ENCODE assay signal across 8 mouse cellular contexts in the genomic region with DNA sequence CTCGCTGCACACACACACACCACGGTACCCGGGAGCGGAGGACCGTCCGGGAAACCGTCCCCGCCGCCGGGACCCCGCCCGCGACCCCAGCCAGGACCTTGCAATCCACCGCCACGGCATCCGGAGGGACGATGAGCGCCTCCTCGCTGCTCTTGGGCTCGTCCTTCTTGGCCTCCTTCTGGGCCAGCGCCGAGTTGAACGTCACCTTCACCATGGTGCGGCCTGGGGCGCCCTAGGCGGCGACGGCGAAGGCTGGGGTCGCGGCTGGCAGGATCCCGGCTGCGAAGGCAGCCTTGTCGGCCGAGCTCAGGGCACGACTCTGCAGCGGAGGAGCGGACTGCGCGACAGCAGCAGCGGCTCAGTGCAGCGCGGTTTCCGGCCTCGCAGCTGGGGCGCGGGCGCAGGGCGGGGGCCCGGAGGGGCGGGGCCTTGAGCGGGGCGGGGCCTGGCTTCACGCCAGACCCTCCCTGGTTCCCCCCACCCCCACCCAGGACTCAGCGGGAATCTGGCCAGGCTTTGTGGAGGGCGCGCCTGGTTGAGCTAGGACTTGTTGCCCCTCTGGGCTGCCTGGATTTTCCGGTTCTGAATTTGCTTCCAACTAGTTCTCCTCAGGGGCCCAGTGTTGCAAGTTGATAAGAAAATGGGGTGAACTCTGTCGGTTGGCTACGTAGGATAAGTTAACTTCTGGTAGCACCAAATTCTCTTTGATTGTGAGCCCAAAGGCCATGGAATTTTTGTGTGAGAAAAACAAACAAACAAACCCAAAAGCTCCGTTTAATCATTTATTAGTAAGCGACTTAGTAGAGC. TPM values are rescaled to one million over a fixed set of nuclear protein-coding genes. Genes with fewer than 3 reads are reported as not detected.
DNase-seq lines count a peak whose midpoint lies in the region; ATAC-seq and TF ChIP-seq lines count a peak whose summit lies in the region.

TSS of gene Itm2b (minus strand) at position 377 of the 807 bp plus-strand sequence.

- TF ChIP-seq POLR2A in bone marrow, adult 2 months (IDR thresholded peaks at IDR 0.05; ENCODE audit: borderline replicate concordance, control insufficient read depth, low read depth, low read length), result peak; percentile 98

- peak within 1 kb of the TSS; percentile 93 for H3ac ChIP-seq in C2C12 (ENCODE audit: control insufficient read depth, insufficient read length, low read depth)

- H3K9ac ChIP-seq in embryonic facial prominence, embryonic 15.5 days, result peak within 1 kb of the TSS; percentile 98
- H3K9ac ChIP-seq in liver, embryonic 11.5 days (ENCODE audit: low read depth, low read length), result peak within 1 kb of the TSS; percentile 96

- TF ChIP-seq CTCF in C2C12 (IDR thresholded peaks at IDR 0.05; ENCODE audit: control insufficient read depth, insufficient read depth, insufficient read length), result no peak
- peak; percentile 0; the same call in 1 of the 2 replicates for TF ChIP-seq CTCF in bone marrow, adult 2 months (IDR thresholded peaks at IDR 0.05; ENCODE audit: control insufficient read depth, insufficient read depth, low read length)

- H3K4me2 ChIP-seq in embryonic facial prominence, embryonic 15.5 days (replicated peaks), result peak within 1 kb of the TSS; percentile 48
- H3K4me2 ChIP-seq in liver, embryonic 11.5 days, result peak within 1 kb of the TSS; percentile 55

- 2% methylated on average over 62 of the region's 62 CpGs for WGBS in bone marrow, adult 2 months
- WGBS in embryonic facial prominence, embryonic 15.5 days, result 1% methylated on average over 61 of the region's 62 CpGs
- under 1% methylated on average over 62 of the region's 62 CpGs for WGBS in liver, embryonic 11.5 days

- H3K27me3 ChIP-seq in C2C12 (ENCODE audit: control insufficient read depth, insufficient read depth, insufficient read length), result no peaks in the 10 kb centered on the region
- no peaks in the 10 kb centered on the region for H3K27me3 ChIP-seq in embryonic facial prominence, embryonic 15.5 days
- H3K27me3 ChIP-seq in liver, embryonic 11.5 days (replicated peaks; ENCODE audit: control insufficient read depth, insufficient read depth, low read length), result no peaks in the 10 kb centered on the region
- no peaks in the 10 kb centered on the region for H3K27me3 ChIP-seq in splenic B cell, adult 2 months (ENCODE audit: control insufficient read depth, insufficient read depth, low read length, poor library complexity, severe bottlenecking)

- peaks cover 20% of the 10 kb centered on the region for H3K36me3 ChIP-seq in C2C12 (ENCODE audit: control insufficient read depth, insufficient read depth)
- H3K36me3 ChIP-seq in embryonic facial prominence, embryonic 15.5 days, result 0 out of 2 replicates have a peak, but pooled peaks cover 11% of the 10 kb centered on the region
- peaks cover 4% of the 10 kb centered on the region; the same call in 1 of the 2 replicates for H3K36me3 ChIP-seq in liver, embryonic 11.5 days (ENCODE audit: control insufficient read depth, insufficient read depth, low read length)
- H3K36me3 ChIP-seq in splenic B cell, adult 2 months (ENCODE audit: control insufficient read depth, insufficient read depth, low read length, poor library complexity, severe bottlenecking), result peaks cover 1% of the 10 kb centered on the region; the same call in 1 of the 2 replicates

- peaks cover 30% of the 10 kb centered on the region for H3K79me3 ChIP-seq in C2C12 (ENCODE audit: low read depth)

- DNase-seq in heart, adult 9 months (ENCODE audit: low spot score in 2 of 2), result peak; percentile 86 to 88
- DNase-seq in kidney, adult 9 months, result peak; percentile 90
- DNase-seq in liver, embryonic 11.5 days (ENCODE audit: low spot score), result peak; percentile 90
- peak; percentile 82 for DNase-seq in naive thymus-derived CD4-positive, alpha-beta T cell, adult 2 months (ENCODE audit: low read depth)
- peak; percentile 82 for DNase-seq in splenic B cell, adult 2 months (ENCODE audit: low read depth, low spot score)

- H3K79me2 ChIP-seq in C2C12 (ENCODE audit: control insufficient read depth, insufficient read depth), result peaks cover 50% of the 10 kb centered on the region

- H3K27ac ChIP-seq in bone marrow, adult 2 months (ENCODE audit: control insufficient read depth, insufficient read depth, low read depth, low read length, poor library complexity), result peak within 1 kb of the TSS; percentile 95
- peak within 1 kb of the TSS; percentile 98 for H3K27ac ChIP-seq in embryonic facial prominence, embryonic 15.5 days (replicated peaks)
- H3K27ac ChIP-seq in liver, embryonic 11.5 days (ENCODE audit: low read depth, low read length), result peak within 1 kb of the TSS; percentile 96

- peaks cover 1% of the 10 kb centered on the region; the same call in 1 of the 2 replicates for H3K4me1 ChIP-seq in bone marrow, adult 2 months (ENCODE audit: control insufficient read depth, insufficient read depth, low read length)
- H3K4me1 ChIP-seq in embryonic facial prominence, embryonic 15.5 days, result peaks cover 38% of the 10 kb centered on the region
- peaks cover 37% of the 10 kb centered on the region for H3K4me1 ChIP-seq in liver, embryonic 11.5 days (replicated peaks; ENCODE audit: control insufficient read depth, insufficient read depth, low read length)

- H3K9me3 ChIP-seq in embryonic facial prominence, embryonic 15.5 days (replicated peaks), result no peaks in the 10 kb centered on the region
- H3K9me3 ChIP-seq in liver, embryonic 11.5 days (ENCODE audit: control insufficient read depth, low read length), result no peaks in the 10 kb centered on the region

- peak; percentile 94 for ATAC-seq in embryonic facial prominence, embryonic 15.5 days (ENCODE audit: insufficient number of reproducible peaks, low FRiP score, low TSS enrichment, low read depth)
- peak; percentile 93 for ATAC-seq in liver, embryonic 11.5 days (replicated peaks; ENCODE audit: low FRiP score)

- H3K4me3 ChIP-seq in C2C12 (ENCODE audit: insufficient read depth, poor library complexity, severe bottlenecking), result peak within 1 kb of the TSS; percentile 87
- H3K4me3 ChIP-seq in bone marrow, adult 2 months (replicated peaks; ENCODE audit: control insufficient read depth, low read depth, low read length), result peak within 1 kb of the TSS; percentile 92
- peak within 1 kb of the TSS; percentile 99 for H3K4me3 ChIP-seq in embryonic facial prominence, embryonic 15.5 days (replicated peaks)
- H3K4me3 ChIP-seq in liver, embryonic 11.5 days (ENCODE audit: low read depth, low read length), result peak within 1 kb of the TSS; percentile 95

TF ChIP-seq in C2C12, 6 proteins besides CTCF, POLR2A, EP300 and RAD21:
- TF ChIP-seq MYOD1 (IDR thresholded peaks at IDR 0.05; ENCODE audit: control insufficient read depth, insufficient read length, low read depth) (no peak), FOSL1 (IDR thresholded peaks at IDR 0.05; ENCODE audit: insufficient read depth, low read length, poor library complexity, severe bottlenecking) (no peak), MYOG (IDR thresholded peaks at IDR 0.05; ENCODE audit: control insufficient read depth, extremely low read depth, insufficient read length) (no peak), MAX (IDR thresholded peaks at IDR 0.05) (no peak), USF1 (IDR thresholded peaks at IDR 0.05; ENCODE audit: low read depth) (no peak), CEBPB (IDR thresholded peaks at IDR 0.05; ENCODE audit: low read depth) (no peak)

RNA-seq across cellular contexts. Expression of gene Itm2b, which starts in this region (rescaled TPM):
- 153 TPM for polyA plus RNA-seq in C2C12 (2012; fragmentation: generic; extraction: Trizol)
- polyA plus RNA-seq in bone marrow, adult 2 months (2011; ENCODE audit: insufficient read depth, insufficient read length, low replicate concordance, missing spikeins), result 138 and 235 TPM in 2 replicates
- 1,155 and 1,174 TPM in 2 replicates for polyA plus RNA-seq in embryonic facial prominence, embryonic 15.5 days (2015; fragmentation: Nextera tagmentation; extraction: Ambion mirVana)
- polyA plus RNA-seq in liver, embryonic 11.5 days (2014; fragmentation: Nextera tagmentation; extraction: Ambion mirVana), result 516 and 518 TPM in 2 replicates

Comparison
In these comparisons a context has a peak if more than half of its experiments do, and no peak if none do; other contexts are left out.
1. Peak in every context shown above with its lines: DNase-seq, ATAC-seq, H3K4me3 ChIP-seq and H3K27ac ChIP-seq.